In the genomic region with DNA sequence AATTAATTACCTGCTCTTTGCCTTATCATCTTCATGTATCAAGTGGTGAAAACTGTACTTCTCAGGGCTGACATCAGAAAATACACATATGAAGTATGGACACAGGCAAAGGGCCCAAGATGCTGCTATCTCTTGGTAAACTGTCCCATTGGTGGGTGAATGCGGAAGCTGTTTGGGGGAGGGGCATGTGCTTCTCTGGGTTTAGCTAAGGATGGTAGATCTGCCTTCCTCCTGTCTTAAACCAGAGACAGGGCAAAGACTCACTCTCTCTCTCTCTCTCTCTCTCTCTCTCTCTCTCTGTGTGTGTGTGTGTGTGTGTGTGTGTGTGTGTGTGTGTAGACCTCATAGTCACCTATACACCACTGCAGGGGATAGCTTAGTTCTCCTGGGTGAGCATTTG, we compare ENCODE assay signal across 8 mouse cellular contexts.
DNase-seq lines count a peak whose midpoint lies in the region; ATAC-seq and TF ChIP-seq lines count a peak whose summit lies in the region.

No protein-coding gene starts in this region.

- no peaks in the 10 kb centered on the region; the same call in 1 of the 2 replicates for H3K36me3 ChIP-seq in hindbrain, postnatal 0 days (ENCODE audit: insufficient read depth, low read length)

- no peak for TF ChIP-seq POLR2A in bone marrow macrophage, adult 2 months (IDR thresholded peaks at IDR 0.05; ENCODE audit: borderline replicate concordance, low read depth, low read length)

- WGBS in hindbrain, postnatal 0 days, result 86% methylated on average over 1 of the region's 1 CpGs

- no peak for TF ChIP-seq CTCF in bone marrow macrophage, adult 2 months (IDR thresholded peaks at IDR 0.05; ENCODE audit: low read depth, low read length)
- TF ChIP-seq CTCF in hindbrain, postnatal 0 days (IDR thresholded peaks at IDR 0.05; ENCODE audit: low read depth), result no peak

- H3K4me1 ChIP-seq in bone marrow macrophage, adult 2 months (ENCODE audit: control insufficient read depth, insufficient read depth, low read length), result peaks cover 23% of the 10 kb centered on the region
- H3K4me1 ChIP-seq in hindbrain, postnatal 0 days (ENCODE audit: insufficient read depth, low read length), result peaks cover 32% of the 10 kb centered on the region

- peak; percentile 96 for DNase-seq in heart, adult 11 months
- DNase-seq in heart, postnatal 4 days, result no peak
- no peak for DNase-seq in hindbrain, postnatal 0 days (ENCODE audit: low spot score)
- DNase-seq in lung, postnatal 36 days, result peak; percentile 73
- DNase-seq in adrenal gland, postnatal 10 days, result no peak
- DNase-seq in gastrocnemius, adult 8-10 months (ENCODE audit: low spot score in 2 of 2), result no peak
- DNase-seq in cerebellum, adult 9-10 months, result no peak

- H3K9ac ChIP-seq in hindbrain, postnatal 0 days (replicated peaks; ENCODE audit: low read length), result no peak overlapping the region; the same call in 1 of the 2 replicates

- no peak for ATAC-seq in hindbrain, postnatal 0 days

- H3K4me3 ChIP-seq in bone marrow macrophage, adult 2 months (ENCODE audit: insufficient read depth, low read length), result peak overlapping the region; percentile 77
- peak overlapping the region; percentile 79 for H3K4me3 ChIP-seq in hindbrain, postnatal 0 days (ENCODE audit: low read length)

- peak overlapping the region; percentile 63 for H3K27ac ChIP-seq in bone marrow macrophage, adult 2 months (ENCODE audit: insufficient read depth, low read depth, low read length)
- no peak overlapping the region for H3K27ac ChIP-seq in hindbrain, postnatal 0 days

- peak overlapping the region; percentile 98 for H3K4me2 ChIP-seq in hindbrain, postnatal 0 days (ENCODE audit: low read depth, low read length)

- no peaks in the 10 kb centered on the region for H3K9me3 ChIP-seq in hindbrain, postnatal 0 days (ENCODE audit: low read length)

- H3K27me3 ChIP-seq in hindbrain, postnatal 0 days (ENCODE audit: insufficient read depth, low read length), result no peaks in the 10 kb centered on the region

Comparison
In these comparisons a context has a peak if more than half of its experiments do, and no peak if none do; other contexts are left out.
1. DNase-seq: peak in heart, adult 11 months (single experiment) and lung, postnatal 36 days (single experiment); none in heart, postnatal 4 days (single experiment), hindbrain, postnatal 0 days (single experiment), adrenal gland, postnatal 10 days (single experiment), gastrocnemius, adult 8-10 months (0 of 2) and cerebellum, adult 9-10 months (single experiment).